Mouse (Mus musculus) adrenal gland, adult (tissue): Measurements from ENCODE around the gene Atp5mpl.

Experiments used
- DNase-seq, 2 experiments: peaks; one replicate each; pipeline ENCODE4 v3.0.0; 2022 to 2023; ENCODE audit warnings: low spot score in 1 of 2; ENCODE audit not compliant: inconsistent age in 2 of 2

The Atp5mpl gene

GRCm38 (mm10) chr12:111966683-111967173, at the start of gene Atp5mpl:
TSS of gene Atp5mpl (minus strand) at chr12:111966977.
- peak; percentile 95 to 99 for DNase-seq

GRCm38 (mm10) chr12:112016346-112016745, 49.6 kb upstream of the Atp5mpl start:
- no peak for DNase-seq

DNA sequence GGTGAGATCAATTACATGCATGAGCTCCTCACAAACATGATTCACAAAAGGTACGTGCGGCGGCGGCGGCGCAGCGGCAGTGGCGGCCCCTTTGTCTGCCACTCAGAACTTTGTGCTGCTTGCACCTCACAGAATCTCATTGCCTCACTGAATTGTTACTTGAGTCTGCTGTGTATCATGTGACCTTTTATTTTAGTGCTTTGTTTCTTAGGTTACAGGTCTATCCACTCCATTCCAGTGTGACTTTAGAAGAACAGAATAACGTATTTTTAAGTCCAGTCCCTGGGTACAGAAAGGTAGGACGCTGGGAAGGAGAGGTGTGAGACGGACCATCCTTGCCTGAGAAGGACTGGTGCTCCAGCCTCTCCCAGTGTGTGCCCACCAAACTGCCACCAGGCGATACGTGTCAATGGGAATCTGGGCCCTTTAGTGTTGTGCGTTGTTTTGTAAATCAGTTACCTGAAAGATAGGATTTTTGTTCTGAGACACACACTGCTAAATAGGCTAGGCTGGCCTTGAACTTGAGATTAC, 46.6 kb upstream of the Atp5mpl start:
- DNase-seq, result no peak

GRCm38 (mm10) chr12:112012511-112013270, 45.9 kb upstream of the Atp5mpl start:
- no peak for DNase-seq

- peak; percentile 60 to 91 for DNase-seq
These were observed 34.4 kb upstream of the Atp5mpl start for GRCm38 (mm10) chr12:112001223-112001622.

- no peak for DNase-seq
These were observed 33.0 kb upstream of the Atp5mpl start for GRCm38 (mm10) chr12:111999735-112000134.

GRCm38 (mm10) chr12:111995161-111995560, 28.4 kb upstream of the Atp5mpl start:
- DNase-seq, result no peak

DNA sequence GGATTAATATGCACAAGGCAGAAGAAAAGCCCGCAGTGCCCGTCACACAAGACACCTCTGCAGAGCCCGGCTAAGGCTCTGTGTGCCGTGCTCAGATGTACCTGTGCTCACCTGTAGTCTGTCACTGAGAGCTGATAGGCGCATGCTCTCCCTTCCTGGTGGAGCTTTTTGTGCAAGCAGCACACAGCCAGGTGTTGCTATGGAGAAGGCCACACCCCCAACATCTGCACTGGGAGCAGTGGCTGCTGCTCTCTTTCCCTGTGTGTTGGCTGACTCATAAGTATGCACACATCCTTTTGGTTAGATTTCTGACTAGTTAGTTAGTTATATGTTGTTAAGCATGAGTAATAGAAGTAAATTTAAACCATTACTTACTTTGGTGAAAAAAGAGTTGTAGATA, 25.8 kb upstream of the Atp5mpl start:
- DNase-seq, result no peak

- peak; percentile 23 to 78 for DNase-seq
These were observed 20.0 kb upstream of the Atp5mpl start for GRCm38 (mm10) chr12:111986756-111987155.

DNA sequence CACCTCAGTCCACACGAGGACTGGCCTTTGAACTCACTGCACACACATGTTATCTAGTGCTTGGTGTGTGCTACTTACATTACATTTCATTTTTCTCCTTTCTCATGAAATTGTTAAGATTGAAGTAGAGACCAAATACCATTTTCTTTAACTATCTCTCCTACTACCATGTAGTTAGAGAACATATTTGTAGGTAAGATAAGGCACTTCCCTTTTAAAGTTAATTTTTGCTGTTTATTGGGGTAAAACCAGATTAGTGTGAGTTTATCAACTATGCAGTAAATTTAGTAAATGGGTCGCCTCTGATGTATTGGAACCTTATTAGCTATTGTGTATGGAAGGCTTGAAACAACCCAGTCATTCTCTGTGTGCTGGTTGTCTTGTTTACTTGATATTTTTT, 16.4 kb upstream of the Atp5mpl start:
- no peak for DNase-seq

DNA sequence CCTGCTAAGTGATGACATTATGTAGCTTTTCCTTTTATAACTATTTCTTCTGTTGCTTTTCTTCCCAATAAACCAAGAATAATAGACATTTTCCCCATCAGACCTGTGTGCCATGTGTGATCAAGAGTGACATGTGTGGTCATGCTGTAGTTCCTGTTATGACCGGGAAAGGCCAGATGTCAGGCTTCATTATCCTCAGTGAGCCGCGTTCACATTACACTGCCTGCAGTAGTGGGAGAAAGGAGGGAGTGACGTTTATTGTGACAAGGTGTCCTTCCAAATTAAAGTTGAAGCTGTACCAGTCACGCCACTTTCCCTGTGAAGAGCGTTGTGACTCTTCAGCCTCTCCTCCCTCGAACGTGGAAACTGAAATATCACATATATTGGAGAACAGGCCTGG, 15.1 kb upstream of the Atp5mpl start:
- DNase-seq, result no peak

GRCm38 (mm10) chr12:111980887-111981367, 14.2 kb upstream of the Atp5mpl start, which contains the start of gene Rd3l:
TSS of gene Rd3l (minus strand) at chr12:111981317.
- DNase-seq, result no peak

DNA sequence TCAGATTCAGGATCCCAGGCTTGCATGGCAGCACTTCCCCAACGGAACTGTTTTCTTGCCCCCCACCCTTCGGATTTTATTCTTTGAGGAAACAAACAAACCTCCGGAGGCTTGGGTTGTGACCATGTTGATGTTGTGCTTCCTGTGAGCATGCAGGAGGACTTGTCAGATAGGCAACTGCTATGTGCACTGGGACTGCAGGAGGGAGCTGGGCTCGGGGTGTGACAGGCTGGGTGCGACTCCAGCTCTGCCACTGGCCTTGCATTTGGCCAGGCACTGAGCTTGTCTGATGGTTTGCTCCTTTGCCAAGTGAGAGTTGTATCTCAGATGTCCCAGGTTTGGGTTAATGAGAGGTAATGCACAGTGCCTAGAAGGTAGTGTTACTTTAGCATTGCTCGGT, 11.5 kb upstream of the Atp5mpl start:
- no peak for DNase-seq

DNA sequence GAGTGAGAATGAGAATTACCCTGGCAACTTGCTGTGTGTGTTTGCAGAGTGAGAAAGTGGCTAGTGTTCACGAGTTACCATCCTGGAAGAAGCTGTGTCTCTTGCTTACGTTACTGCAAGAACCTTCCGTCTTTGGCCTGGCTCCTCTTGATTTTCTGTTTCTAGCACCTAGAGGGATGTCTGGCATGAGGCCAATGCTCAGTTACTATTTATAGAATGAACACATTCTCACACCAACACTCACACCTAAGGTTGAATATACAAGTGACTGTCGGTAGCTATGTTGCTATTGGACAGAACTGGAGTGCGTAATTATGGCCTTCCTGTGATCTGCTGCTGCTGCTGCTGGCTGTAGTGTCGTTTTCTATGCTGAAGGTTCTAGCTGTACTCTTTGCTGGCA, 10.4 kb upstream of the Atp5mpl start:
- no peak for DNase-seq

DNA sequence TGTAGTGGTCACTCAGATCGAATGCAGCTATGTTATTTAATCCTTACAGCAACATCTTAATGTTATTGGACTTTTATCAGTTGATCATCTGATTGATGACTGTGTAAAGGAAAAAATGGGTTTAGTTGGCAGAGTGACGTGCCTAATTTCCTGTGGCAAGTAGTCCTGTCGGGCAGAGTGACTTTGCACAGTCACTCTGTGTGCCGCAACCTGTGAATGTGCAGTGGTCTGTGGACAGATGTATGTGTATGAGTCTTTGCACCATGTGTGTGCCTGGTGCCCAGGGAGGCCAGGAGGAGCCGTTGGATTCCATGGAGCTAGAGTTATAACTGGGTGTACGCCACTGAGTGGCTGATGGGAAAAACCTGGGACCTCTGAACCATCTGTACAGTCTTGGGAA, 7.8 kb upstream of the Atp5mpl start:
- no peak for DNase-seq

GRCm38 (mm10) chr12:111972504-111972903, 5.7 kb upstream of the Atp5mpl start:
- no peak for DNase-seq

- no peak for DNase-seq
These were observed 4.5 kb upstream of the Atp5mpl start, which contains the start of gene Tdrd9 for GRCm38 (mm10) chr12:111971231-111971686. TSS of gene Tdrd9 (plus strand) at chr12:111971559.

- DNase-seq, result no peak
These were observed 3.3 kb upstream of the Atp5mpl start for GRCm38 (mm10) chr12:111970085-111970484.

DNA sequence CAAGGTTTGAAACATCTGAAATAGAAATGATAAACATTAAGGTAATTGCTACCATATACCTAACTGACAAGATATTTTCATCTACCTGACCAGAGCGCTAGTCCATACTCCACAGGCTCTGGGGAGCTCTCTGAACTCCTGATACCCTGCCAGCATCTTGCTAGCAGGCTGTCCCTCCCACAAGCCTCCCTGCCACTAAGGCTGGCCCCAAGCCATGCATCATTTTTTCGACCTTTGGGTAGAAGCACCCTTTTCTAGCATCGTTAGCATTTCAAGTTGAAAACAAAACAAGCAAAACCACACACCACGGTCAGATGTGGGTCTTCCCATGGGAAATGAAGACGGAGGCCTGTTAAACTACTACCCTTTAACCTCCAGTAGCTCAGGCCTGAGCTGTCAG, 3.4 kb downstream of the Atp5mpl start:
- DNase-seq, result no peak

DNA sequence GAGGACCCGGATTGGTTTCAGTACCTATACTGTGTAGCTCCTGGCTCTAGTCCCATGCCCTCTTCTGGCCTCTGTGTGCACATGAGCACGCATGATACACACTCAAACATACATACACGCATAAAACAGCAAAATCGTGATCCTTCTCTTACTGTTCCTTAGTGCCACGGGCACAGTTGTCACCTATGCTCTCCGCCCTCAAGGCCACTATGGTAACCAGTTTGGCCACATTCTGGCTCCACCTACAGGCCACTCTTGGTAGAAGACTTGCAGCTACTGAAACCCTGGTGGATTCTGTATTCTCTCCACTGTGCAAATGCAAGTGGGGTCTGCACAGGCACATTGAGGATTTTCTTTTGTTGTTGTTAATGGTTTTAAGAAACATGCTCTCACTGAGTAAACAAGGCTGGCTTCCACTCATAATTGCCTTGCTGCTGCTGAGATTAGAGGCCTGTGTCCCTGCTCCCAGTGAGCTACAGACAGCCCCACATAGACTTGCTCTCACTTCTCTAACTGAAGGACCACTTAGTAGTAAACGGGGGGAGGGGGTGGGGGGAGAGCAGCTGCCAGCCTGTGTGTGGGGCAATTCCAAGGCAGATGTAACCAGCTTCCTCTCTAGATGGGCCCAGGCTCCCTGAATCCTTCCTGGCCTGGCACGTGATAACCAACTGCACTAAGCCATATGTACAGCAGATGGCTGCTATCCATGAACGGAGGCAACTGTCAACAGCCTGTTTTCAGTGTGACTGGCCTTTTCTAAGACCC, 8.5 kb downstream of the Atp5mpl start:
- peak; percentile 68 to 91 for DNase-seq

DNA sequence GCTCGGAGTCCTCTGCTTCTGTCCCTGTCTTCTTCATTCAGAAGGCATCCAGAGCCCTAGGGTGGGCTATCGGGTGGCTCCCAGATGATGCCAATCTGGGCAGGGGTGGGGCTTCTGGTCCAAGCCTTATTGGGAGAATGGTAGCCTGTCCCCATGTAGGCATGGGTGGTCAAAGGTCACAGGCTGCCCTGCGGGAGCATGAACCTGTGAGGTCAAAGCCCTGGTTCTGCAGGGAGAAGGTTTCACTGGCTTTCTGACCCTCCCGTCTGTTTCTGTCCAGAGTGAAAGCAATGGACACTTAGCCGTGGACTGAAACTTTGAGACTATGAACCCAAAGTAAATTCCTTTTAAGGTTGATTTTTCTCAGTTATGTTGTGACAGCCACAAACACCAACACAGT, 10.6 kb downstream of the Atp5mpl start:
- DNase-seq, result no peak

DNA sequence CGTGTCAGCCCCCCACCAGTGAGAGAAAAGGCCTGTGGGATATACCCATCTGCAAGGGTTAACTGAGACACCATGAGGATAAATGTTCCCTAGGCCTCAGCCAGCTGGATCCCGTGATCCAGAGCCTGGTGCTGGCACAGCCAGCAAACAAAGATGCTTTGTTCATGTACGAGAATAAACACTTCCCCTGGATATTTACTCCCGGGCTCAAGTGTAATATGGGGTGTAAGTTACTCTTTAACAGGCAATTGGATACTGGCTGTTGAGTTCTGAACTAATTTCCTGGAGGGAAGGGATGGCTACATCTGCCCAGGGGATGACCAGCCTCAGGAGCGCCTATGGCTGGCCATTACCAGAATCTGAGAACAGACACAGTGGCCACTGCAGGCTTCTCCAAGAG, 15.1 kb downstream of the Atp5mpl start:
- DNase-seq, result no peak
